23 mouse cellular contexts compared by ENCODE assay signal in the genomic region with DNA sequence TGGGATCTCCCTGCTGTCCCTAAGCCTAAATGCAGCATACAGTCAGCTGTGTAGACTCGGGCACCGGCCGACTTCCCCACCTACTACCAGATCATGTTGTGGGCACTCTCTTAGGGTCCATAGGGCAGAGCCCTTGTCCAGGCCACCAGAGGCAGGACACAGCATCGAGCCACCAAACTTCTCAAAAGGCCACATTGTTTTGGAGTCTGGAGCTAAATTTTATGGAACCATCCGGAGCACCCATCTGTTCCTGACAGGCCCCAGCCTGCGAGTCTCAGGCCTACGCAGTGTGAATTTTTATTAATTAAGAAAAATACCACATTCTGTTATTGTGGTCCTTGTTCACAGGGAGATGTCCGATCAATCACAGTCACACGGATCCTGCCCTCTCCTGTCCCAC.
DNase-seq lines count a peak whose midpoint lies in the region; ATAC-seq and TF ChIP-seq lines count a peak whose summit lies in the region.
"Had no signal": no experiment of that assay in that cellular context is flagged by ENCODE, and none has a peak within 500 bp of the region (broad histone marks: within the 10 kb centered on the region; RNA-seq: fewer than 3 reads in every experiment).

No protein-coding gene starts in this region.

- H3K4me3 ChIP-seq in cortical plate, adult 2 months (ENCODE audit: insufficient read depth, low read length): no peak overlapping the region
- no peak overlapping the region for H3K4me3 ChIP-seq in layer of hippocampus, adult 2 months
- H3K4me3 ChIP-seq in hindbrain, embryonic 14.5 days (replicated peaks; ENCODE audit: low read length): no peak overlapping the region
- H3K4me3 ChIP-seq: embryonic facial prominence, embryonic 13.5 days; embryonic facial prominence, embryonic 15.5 days; erythroblast, embryonic 14.5 days; forebrain, embryonic 10.5 days; forebrain, embryonic 12.5 days had no signal

- no peaks in the 10 kb centered on the region for H3K27me3 ChIP-seq in hindbrain, embryonic 14.5 days (ENCODE audit: control insufficient read depth, insufficient read depth, low read length)
- H3K27me3 ChIP-seq: embryonic facial prominence, embryonic 13.5 days; embryonic facial prominence, embryonic 15.5 days; forebrain, embryonic 12.5 days had no signal

- H3K27ac ChIP-seq in cortical plate, adult 2 months (ENCODE audit: insufficient read depth, low read length): peak overlapping the region; percentile 24; the same call in 1 of the 2 replicates
- H3K27ac ChIP-seq in layer of hippocampus, adult 2 months: peak overlapping the region; percentile 81
- no peak overlapping the region for H3K27ac ChIP-seq in hindbrain, embryonic 14.5 days
- H3K27ac ChIP-seq: embryonic facial prominence, embryonic 13.5 days; embryonic facial prominence, embryonic 15.5 days; forebrain, embryonic 10.5 days; forebrain, embryonic 12.5 days had no signal

- DNase-seq in layer of hippocampus, adult 11-12 months (ENCODE audit: low spot score): peak; percentile 37
- DNase-seq in layer of hippocampus, postnatal 10 days (ENCODE audit: low spot score in 2 of 2): no peak
- peak; percentile 44 to 57 for DNase-seq in layer of hippocampus, adult 2 months (ENCODE audit: low spot score in 2 of 2)
- peak; percentile 46 to 61 for DNase-seq in layer of hippocampus, postnatal 14 days (ENCODE audit: low spot score in 2 of 2)
- DNase-seq in cerebellum, adult 18-20 months: no peak
- DNase-seq in hindbrain, embryonic 14.5 days (ENCODE audit: low spot score): no peak
- DNase-seq in kidney, postnatal 4 days: no peak
- DNase-seq: adrenal gland, adult 2 months; adrenal gland, postnatal 10 days; adrenal gland, postnatal 25 days; cerebellum, adult 11 months; cerebellum, adult 2 months; cerebellum, adult 9-10 months; cerebellum, postnatal 10 days; cerebellum, postnatal 25 days; embryo, embryonic 11 days had no signal

- no peaks in the 10 kb centered on the region for H3K36me3 ChIP-seq in hindbrain, embryonic 14.5 days (replicated peaks; ENCODE audit: control insufficient read depth, insufficient read depth)
- H3K36me3 ChIP-seq: embryonic facial prominence, embryonic 13.5 days; embryonic facial prominence, embryonic 15.5 days; forebrain, embryonic 10.5 days; forebrain, embryonic 12.5 days had no signal

- no peak overlapping the region for H3K4me2 ChIP-seq in hindbrain, embryonic 14.5 days (replicated peaks)
- H3K4me2 ChIP-seq: embryonic facial prominence, embryonic 13.5 days; embryonic facial prominence, embryonic 15.5 days; forebrain, embryonic 12.5 days had no signal

- H3K9me3 ChIP-seq in hindbrain, embryonic 14.5 days (ENCODE audit: control insufficient read depth, low read length): no peaks in the 10 kb centered on the region
- H3K9me3 ChIP-seq: embryonic facial prominence, embryonic 13.5 days; embryonic facial prominence, embryonic 15.5 days; forebrain, embryonic 10.5 days had no signal

- ATAC-seq in hindbrain, embryonic 14.5 days (ENCODE audit: low FRiP score): no peak
- ATAC-seq: forebrain, embryonic 14.5 days had no signal

- TF ChIP-seq POLR2A in cortical plate, adult 2 months (IDR thresholded peaks at IDR 0.05; ENCODE audit: extremely low read depth, insufficient read depth, low read length): no peak

- H3K9ac ChIP-seq in hindbrain, embryonic 14.5 days: no peak overlapping the region
- H3K9ac ChIP-seq: embryonic facial prominence, embryonic 13.5 days; embryonic facial prominence, embryonic 15.5 days; forebrain, embryonic 12.5 days had no signal

- no peak for TF ChIP-seq CTCF in cortical plate, adult 2 months (IDR thresholded peaks at IDR 0.05; ENCODE audit: extremely low read depth, insufficient read depth, low read length)
- no peak for TF ChIP-seq CTCF in layer of hippocampus, adult 2 months (conservative IDR thresholded peaks at IDR 0.05)

- WGBS in hindbrain, embryonic 14.5 days: 93% methylated on average over 9 of the region's 9 CpGs

- peaks cover 14% of the 10 kb centered on the region for H3K4me1 ChIP-seq in cortical plate, adult 2 months (ENCODE audit: control insufficient read depth, insufficient read depth, low read length)
- H3K4me1 ChIP-seq in hindbrain, embryonic 14.5 days (replicated peaks; ENCODE audit: control insufficient read depth, insufficient read depth, low read length): no peaks in the 10 kb centered on the region
- H3K4me1 ChIP-seq: embryonic facial prominence, embryonic 13.5 days; embryonic facial prominence, embryonic 15.5 days; forebrain, embryonic 10.5 days; forebrain, embryonic 12.5 days had no signal

Comparison
In these comparisons a context has a peak if more than half of its experiments do, and no peak if none do; other contexts are left out.
1. DNase-seq: peak in layer of hippocampus, adult 11-12 months (single experiment), layer of hippocampus, adult 2 months (2 of 2) and layer of hippocampus, postnatal 14 days (2 of 2); none in layer of hippocampus, postnatal 10 days (0 of 2), cerebellum, adult 18-20 months (0 of 2), hindbrain, embryonic 14.5 days (single experiment) and kidney, postnatal 4 days (0 of 2).